Mouse (Mus musculus): ENCODE results near the gene Htra2.

- TF ChIP-seq CTCF (IDR thresholded peaks at IDR 0.05; ENCODE audit: control insufficient read depth, insufficient read depth, insufficient read length) (no peak), FOSL1 (IDR thresholded peaks at IDR 0.05; ENCODE audit: insufficient read depth, low read length, poor library complexity, severe bottlenecking) (no peak)
Measured at GRCm38 (mm10) chr6:83057790-83058189, 2.7 kb upstream of the Htra2 start, which contains the start of gene Dqx1.
